Mouse (Mus musculus) spleen, adult 18-20 months (tissue): ENCODE data around the gene Alg14.
A peak's percentile ranks its signal among the peaks of the same experiment; 100 is the strongest.

ENCODE experiments used
- DNase-seq, 2 experiments: peaks; one replicate each; pipeline ENCODE4 v3.0.0; 2022; ENCODE audit warnings: mixed read lengths in 2 of 2

Alg14 gene

DNA sequence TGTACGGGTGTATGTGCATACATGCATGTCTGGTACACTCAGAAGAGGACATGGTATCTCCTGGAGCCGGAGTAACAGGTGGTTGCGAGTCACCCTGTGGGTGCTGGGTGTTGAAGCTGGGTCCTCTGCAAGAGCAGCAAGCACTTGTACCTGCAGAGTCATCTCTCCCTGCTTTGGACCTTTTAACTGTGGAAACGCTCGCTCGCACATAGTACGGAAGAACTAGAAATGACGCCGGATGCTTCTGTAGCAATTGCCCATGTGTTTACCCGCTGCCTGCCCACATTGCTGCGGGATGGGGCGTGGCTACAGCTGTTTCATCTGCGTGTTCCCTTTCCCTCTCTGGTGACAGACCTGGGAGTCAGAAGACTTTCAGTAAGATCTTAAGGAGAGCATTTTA, 78.7 kb downstream of the Alg14 start:
- peak; percentile 53 to 54 for DNase-seq

GRCm38 (mm10) chr3:121370830-121371526, 79.4 kb downstream of the Alg14 start:
- DNase-seq: no peak

- no peak for DNase-seq
Observed at GRCm38 (mm10) chr3:121371527-121372220, 80.1 kb downstream of the Alg14 start.

GRCm38 (mm10) chr3:121373897-121374441, 82.4 kb downstream of the Alg14 start:
- no peak for DNase-seq

DNA sequence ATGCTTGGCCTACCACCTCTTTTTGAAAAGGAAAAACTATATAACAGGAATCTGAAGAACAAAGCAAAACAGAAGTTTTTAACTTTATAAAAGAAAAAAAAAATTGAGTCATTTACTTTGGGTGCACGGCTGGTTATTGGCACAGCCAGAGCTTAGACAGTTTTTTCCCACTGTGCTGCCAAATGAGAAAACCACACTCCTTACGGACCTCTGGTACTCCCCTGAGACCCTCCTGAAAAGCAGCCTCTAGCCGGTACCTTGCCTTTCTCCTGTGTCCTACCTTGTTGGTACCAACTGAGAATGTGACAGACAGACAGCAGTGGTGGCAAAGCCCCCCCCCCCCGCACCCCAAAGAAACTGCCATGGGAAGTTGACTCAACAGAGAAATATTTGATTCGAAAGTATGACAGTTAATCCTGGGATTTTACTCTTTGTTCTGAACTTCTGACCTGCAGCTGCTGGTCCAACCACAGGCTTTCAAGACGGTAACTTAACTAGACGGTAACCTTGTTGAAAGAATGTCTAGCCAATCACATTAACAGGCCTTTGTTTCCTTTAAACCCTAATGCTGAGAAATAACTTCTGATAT, 84.1 kb downstream of the Alg14 start:
- DNase-seq: no peak

DNA sequence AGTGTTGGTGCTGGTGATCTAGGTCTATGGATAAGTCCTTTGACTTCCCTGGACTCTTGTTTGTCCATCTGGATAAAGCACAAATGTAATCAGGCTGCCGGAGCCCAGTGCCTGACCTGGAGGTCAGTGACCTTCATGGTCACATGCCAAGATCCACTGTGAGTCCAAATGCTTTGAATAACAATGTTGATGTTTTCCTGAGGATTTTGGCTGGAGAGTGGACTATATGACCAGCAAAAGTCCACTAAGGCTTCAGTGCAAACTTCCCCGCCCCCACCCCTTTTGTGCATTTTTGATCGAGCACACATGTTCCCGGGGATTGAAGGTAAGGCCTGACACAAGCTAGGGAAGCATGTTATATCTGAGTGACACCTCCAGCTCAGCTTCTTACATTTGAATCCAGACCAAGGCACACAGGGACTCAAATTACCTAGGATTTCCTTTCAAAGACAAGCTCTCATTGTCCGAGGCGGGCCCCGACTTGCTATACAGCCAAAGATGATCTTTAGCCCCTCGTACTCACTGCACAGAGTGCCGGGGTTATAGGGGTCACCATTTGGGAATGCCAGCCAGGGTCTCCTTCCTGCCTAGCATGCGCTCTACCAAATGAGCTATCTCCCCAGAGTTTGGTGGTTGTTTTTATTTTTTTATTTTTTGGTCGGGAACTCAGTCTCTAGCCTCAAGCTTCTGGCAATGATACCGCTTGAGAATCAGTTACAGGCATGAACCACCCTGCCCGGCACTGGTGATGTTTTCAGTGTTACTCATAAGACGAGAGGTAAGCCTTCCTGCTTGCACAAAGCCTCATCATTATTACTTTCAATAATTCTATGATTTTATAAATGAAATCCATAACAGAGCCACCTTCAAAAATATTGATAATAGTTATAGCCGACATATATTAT, 87.4 kb downstream of the Alg14 start:
- DNase-seq: no peak

- DNase-seq: no peak
Observed at GRCm38 (mm10) chr3:121379699-121380098, 88.1 kb downstream of the Alg14 start.

GRCm38 (mm10) chr3:121387471-121388009, 96.0 kb downstream of the Alg14 start:
- peak; percentile 17 to 25 for DNase-seq

DNA sequence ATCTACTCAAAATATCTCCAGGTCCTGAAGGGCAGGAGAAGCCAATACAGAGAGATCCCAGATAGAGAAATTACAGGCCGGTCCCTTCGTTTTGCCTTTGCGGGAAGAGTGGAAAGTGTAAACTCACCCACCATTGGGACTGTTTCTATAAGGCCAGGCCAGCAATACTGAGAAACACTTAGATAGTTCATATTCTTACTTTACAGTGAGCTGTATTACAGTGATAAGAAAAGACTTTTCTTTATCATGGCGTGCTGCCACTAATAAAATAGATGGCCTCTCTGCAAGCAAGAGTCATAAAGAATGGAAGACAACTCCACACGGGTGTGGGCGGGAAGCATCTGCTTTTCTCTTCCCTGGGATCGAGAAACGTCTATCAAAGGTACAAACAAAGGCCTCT, 97.8 kb downstream of the Alg14 start:
- DNase-seq: no peak

DNA sequence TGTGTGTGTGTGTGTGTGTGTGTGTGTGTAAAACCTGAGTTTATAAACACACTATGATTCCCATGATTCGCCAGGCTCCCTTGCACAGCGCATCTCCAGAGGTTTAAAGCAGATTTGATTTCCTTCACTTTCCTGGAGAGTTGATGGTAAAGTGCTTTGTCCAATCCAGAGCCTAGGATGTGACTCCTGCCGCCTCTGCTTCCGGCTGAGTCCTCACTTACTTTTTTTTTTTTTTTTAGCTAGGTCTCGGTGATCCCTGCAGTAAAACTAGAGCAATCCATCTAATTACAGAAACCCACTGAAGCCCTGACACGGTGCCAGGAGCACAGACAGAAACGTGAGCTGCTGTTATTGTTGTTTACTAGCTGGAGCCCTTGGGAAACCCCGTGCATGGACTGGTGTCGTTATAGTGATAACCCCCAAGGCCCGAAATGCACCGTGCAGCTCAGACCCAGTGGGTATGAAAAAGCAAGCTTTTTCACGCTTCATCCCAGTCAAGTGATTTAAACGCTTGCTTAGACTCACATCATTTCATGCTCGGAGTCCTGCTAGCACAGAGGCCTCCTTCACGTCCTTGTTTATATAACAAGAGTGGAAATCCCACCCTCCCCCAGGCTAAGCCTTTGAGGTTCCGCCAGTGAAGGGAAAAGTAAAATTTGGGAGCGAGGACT, 98.4 kb downstream of the Alg14 start:
- DNase-seq: no peak

- no peak for DNase-seq
Observed at GRCm38 (mm10) chr3:121390724-121391123, 99.2 kb downstream of the Alg14 start.

- no peak for DNase-seq
Observed at GRCm38 (mm10) chr3:121395588-121396295, 104.2 kb downstream of the Alg14 start.

- no peak for DNase-seq
Observed at GRCm38 (mm10) chr3:121396561-121396960, 105.0 kb downstream of the Alg14 start.

DNA sequence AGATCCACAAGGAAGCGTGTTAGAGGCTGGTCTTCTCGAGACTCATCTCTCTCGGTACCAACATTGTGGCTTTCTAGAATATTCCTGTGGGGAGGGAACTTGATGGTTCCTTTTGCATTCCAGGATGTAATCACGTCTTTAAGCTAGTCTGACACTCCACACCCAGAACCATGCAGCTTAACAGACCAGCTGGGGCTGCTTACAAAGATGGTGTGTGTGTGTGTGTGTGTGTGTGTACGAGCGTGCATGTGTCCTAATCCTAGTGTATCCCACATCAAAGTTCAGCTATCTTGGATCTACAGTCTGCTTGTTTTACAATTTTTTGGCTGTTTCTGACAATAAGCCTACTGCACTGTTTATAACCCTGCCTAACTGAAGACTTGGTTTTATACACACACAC, 105.4 kb downstream of the Alg14 start:
- DNase-seq: no peak

DNA sequence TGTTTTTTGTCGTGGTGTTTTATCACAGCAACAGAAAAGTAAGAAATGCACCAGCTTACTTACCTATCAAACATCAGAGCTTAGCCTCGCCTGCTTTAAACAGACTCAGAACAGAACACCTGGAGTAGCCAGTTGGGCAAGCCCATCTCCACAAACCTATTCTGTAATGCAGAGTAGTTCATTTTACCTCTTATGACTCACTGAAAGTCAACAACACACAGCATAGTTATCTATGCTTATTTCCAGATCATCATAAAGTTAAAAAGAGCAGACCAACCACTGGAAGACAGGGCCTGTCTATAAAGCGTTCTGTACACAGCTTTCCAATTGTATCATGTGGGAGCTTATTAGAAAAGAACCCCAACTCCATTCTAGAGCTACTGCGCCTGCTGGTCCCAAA, 109.8 kb downstream of the Alg14 start:
- no peak for DNase-seq

DNA sequence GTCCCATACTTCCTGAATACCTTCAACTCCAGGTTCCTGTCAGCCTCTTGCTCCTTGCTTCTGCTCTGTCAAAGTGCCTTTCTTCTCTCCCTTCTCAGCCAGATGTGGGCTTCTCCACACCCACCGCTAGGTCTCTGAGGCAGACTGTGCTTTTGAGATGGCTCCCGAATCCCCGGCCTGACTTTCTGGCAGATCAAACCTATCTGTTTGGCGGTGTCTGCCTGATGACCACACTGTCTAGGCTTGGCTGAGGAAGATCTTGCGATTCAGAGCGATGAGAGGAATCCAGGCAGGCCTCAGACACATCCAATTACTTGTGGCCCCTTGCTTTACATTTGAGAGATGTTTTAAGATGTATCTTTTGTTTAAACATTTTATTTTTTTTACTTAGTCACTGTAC, 110.5 kb downstream of the Alg14 start:
- no peak for DNase-seq

GRCm38 (mm10) chr3:121403449-121403848, 111.9 kb downstream of the Alg14 start:
- no peak for DNase-seq

GRCm38 (mm10) chr3:121405101-121405500, 113.5 kb downstream of the Alg14 start:
- no peak for DNase-seq

DNA sequence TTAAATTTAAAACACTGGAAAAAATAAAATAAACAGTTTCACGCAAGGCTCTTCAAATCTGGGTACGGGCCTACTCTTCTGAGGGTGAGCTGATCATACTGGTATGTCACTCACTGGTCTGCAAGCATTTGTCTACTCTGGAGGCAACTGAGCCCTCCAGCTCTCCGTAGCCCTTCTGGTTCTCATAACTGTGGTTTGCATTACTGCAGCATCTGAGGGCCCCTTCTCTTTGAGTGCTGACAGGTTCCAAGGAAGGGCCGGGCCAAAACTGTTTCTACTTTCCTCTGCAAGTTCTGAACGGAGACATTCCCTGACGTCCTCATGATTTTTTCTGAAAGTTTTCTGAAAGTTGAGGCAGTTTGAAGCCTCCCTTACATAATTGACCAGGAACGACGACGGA, 115.8 kb downstream of the Alg14 start:
- no peak for DNase-seq

- DNase-seq: no peak
Observed at GRCm38 (mm10) chr3:121408386-121408785, 116.8 kb downstream of the Alg14 start.

DNA sequence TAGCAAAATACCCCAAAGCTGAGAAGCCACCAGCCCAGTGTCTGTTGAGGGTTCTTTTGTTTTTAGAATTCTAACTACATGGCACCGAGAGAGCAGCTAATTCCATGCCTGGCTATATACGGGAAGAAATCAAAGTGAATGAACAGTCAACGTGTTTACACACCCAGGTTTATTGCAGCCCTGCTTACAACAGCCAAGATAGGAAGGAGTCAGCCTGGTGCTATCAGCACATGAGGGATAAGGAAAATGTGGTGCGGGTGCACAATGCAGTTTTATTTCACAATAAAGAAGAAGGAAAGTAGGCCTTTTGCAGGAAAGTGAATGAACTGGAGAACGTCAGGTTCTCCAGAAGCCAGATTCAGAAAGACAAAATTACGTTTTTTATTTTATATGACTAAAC, 119.9 kb downstream of the Alg14 start:
- no peak for DNase-seq
